Mouse (Mus musculus): ENCODE data around the gene Atp8a1. TPM values are rescaled to one million over a fixed set of nuclear protein-coding genes. Genes with fewer than 3 reads are reported as not detected.

Gene Atp8a1
- polyA plus RNA-seq, 1 experiment from 2014 or later = 21.3 TPM

- Histone ChIP-seq H3K36me3 (no peaks in the 10 kb centered on the region), H3K27ac (replicated peaks) (peak overlapping the region; percentile 86), H3K4me3 (peak overlapping the region; percentile 77), H3K9me3 (replicated peaks) (no peaks in the 10 kb centered on the region), H3K4me1 (peaks cover 57% of the 10 kb centered on the region), H3K27me3 (ENCODE audit: low read depth, poor library complexity, severe bottlenecking) (no peaks in the 10 kb centered on the region)
- WGBS = 1% methylated on average over 39 of the region's 39 CpGs
- DNase-seq (ENCODE audit: low spot score) = no peak
Observed at GRCm38 (mm10) chr5:67846361-67847224, 641 bp downstream of the Atp8a1 start.

GRCm38 (mm10) chr5:67845190-67845691 is 2.0 kb downstream of the Atp8a1 start:
- Histone ChIP-seq H3K4me1 (peaks cover 64% of the 10 kb centered on the region), H3K27ac (replicated peaks) (no peak overlapping the region), H3K36me3 (no peaks in the 10 kb centered on the region), H3K4me3 (peak overlapping the region; percentile 77), H3K27me3 (ENCODE audit: low read depth, poor library complexity, severe bottlenecking) (no peaks in the 10 kb centered on the region), H3K9me3 (replicated peaks) (no peaks in the 10 kb centered on the region)
- peak; percentile 34 for DNase-seq (ENCODE audit: low spot score)
- 46% methylated on average over 8 of the region's 8 CpGs for WGBS

- no peaks in the 10 kb centered on the region for H3K27me3 ChIP-seq (ENCODE audit: low read depth, poor library complexity, severe bottlenecking)
- no peaks in the 10 kb centered on the region for H3K36me3 ChIP-seq
- H3K4me1 ChIP-seq = peaks cover 64% of the 10 kb centered on the region
- 82% methylated on average over 4 of the region's 4 CpGs for WGBS
- H3K4me3 ChIP-seq = no peak overlapping the region
- H3K27ac ChIP-seq (replicated peaks) = no peak overlapping the region
- no peaks in the 10 kb centered on the region for H3K9me3 ChIP-seq (replicated peaks)
- DNase-seq (ENCODE audit: low spot score) = no peak
Observed at GRCm38 (mm10) chr5:67844070-67844469, 3.2 kb downstream of the Atp8a1 start.

- 34% methylated on average over 6 of the region's 6 CpGs for WGBS
- DNase-seq (ENCODE audit: low spot score) = peak; percentile 27
- no peak overlapping the region for H3K4me3 ChIP-seq
- H3K27me3 ChIP-seq (ENCODE audit: low read depth, poor library complexity, severe bottlenecking) = no peaks in the 10 kb centered on the region
- no peaks in the 10 kb centered on the region for H3K9me3 ChIP-seq (replicated peaks)
- H3K27ac ChIP-seq (replicated peaks) = peak overlapping the region; percentile 74
- H3K36me3 ChIP-seq = 0 out of 2 replicates have a peak, but pooled peaks cover under 1% of the 10 kb centered on the region
- H3K4me1 ChIP-seq = peaks cover 48% of the 10 kb centered on the region
Observed at GRCm38 (mm10) chr5:67842306-67842705, 4.9 kb downstream of the Atp8a1 start.

- Histone ChIP-seq H3K9me3 (replicated peaks) (no peaks in the 10 kb centered on the region), H3K4me1 (no peaks in the 10 kb centered on the region), H3K27ac (replicated peaks) (no peak overlapping the region), H3K4me3 (no peak overlapping the region), H3K27me3 (ENCODE audit: low read depth, poor library complexity, severe bottlenecking) (no peaks in the 10 kb centered on the region), H3K36me3 (0 out of 2 replicates have a peak, but pooled peaks cover 8% of the 10 kb centered on the region)
- WGBS = 95% methylated on average over 5 of the region's 5 CpGs
- DNase-seq (ENCODE audit: low spot score) = no peak
Observed at GRCm38 (mm10) chr5:67833841-67834240, 13.4 kb downstream of the Atp8a1 start.

GRCm38 (mm10) chr5:67831293-67832147 is 15.7 kb downstream of the Atp8a1 start:
- Histone ChIP-seq H3K27ac (replicated peaks) (no peak overlapping the region), H3K36me3 (no peaks in the 10 kb centered on the region), H3K4me3 (no peak overlapping the region), H3K4me1 (no peaks in the 10 kb centered on the region), H3K27me3 (ENCODE audit: low read depth, poor library complexity, severe bottlenecking) (no peaks in the 10 kb centered on the region), H3K9me3 (replicated peaks) (no peaks in the 10 kb centered on the region)
- 86% methylated on average over 10 of the region's 10 CpGs for WGBS
- no peak for DNase-seq (ENCODE audit: low spot score)

- 82% methylated on average over 3 of the region's 3 CpGs for WGBS
- no peak for DNase-seq (ENCODE audit: low spot score)
Observed at GRCm38 (mm10) chr5:67828356-67828755, 18.9 kb downstream of the Atp8a1 start.

GRCm38 (mm10) chr5:67826935-67827334 is 20.3 kb downstream of the Atp8a1 start:
- Histone ChIP-seq H3K27ac (replicated peaks) (no peak overlapping the region), H3K9me3 (replicated peaks) (no peaks in the 10 kb centered on the region), H3K36me3 (no peaks in the 10 kb centered on the region), H3K4me1 (peaks cover 3% of the 10 kb centered on the region; the same call in 1 of the 2 replicates), H3K27me3 (ENCODE audit: low read depth, poor library complexity, severe bottlenecking) (no peaks in the 10 kb centered on the region), H3K4me3 (no peak overlapping the region)
- no peak for DNase-seq (ENCODE audit: low spot score)
- WGBS = 91% methylated on average over 3 of the region's 3 CpGs

More at GRCm38 (mm10) chr5:67828356-67828755, 18.9 kb downstream of the Atp8a1 start:
- H3K4me3 ChIP-seq = no peak overlapping the region
- H3K4me1 ChIP-seq = no peaks in the 10 kb centered on the region
- no peaks in the 10 kb centered on the region for H3K9me3 ChIP-seq (replicated peaks)
- no peaks in the 10 kb centered on the region for H3K27me3 ChIP-seq (ENCODE audit: low read depth, poor library complexity, severe bottlenecking)
- H3K27ac ChIP-seq (replicated peaks) = no peak overlapping the region
- no peaks in the 10 kb centered on the region for H3K36me3 ChIP-seq

GRCm38 (mm10) chr5:67826278-67826677 is 21.0 kb downstream of the Atp8a1 start:
- no peak overlapping the region for H3K27ac ChIP-seq (replicated peaks)
- no peaks in the 10 kb centered on the region for H3K9me3 ChIP-seq (replicated peaks)
- 86% methylated on average over 9 of the region's 9 CpGs for WGBS
- H3K4me3 ChIP-seq = no peak overlapping the region
- no peaks in the 10 kb centered on the region for H3K36me3 ChIP-seq
- H3K4me1 ChIP-seq = peaks cover 3% of the 10 kb centered on the region; the same call in 1 of the 2 replicates
- no peaks in the 10 kb centered on the region for H3K27me3 ChIP-seq (ENCODE audit: low read depth, poor library complexity, severe bottlenecking)
- DNase-seq (ENCODE audit: low spot score) = no peak

GRCm38 (mm10) chr5:67824600-67824999 is 22.6 kb downstream of the Atp8a1 start:
- H3K36me3 ChIP-seq = no peaks in the 10 kb centered on the region
- H3K4me3 ChIP-seq = no peak overlapping the region
- WGBS = 89% methylated on average over 2 of the region's 2 CpGs
- H3K4me1 ChIP-seq = peaks cover 3% of the 10 kb centered on the region; the same call in 1 of the 2 replicates
- no peak overlapping the region for H3K27ac ChIP-seq (replicated peaks)
- H3K9me3 ChIP-seq (replicated peaks) = no peaks in the 10 kb centered on the region
- H3K27me3 ChIP-seq (ENCODE audit: low read depth, poor library complexity, severe bottlenecking) = no peaks in the 10 kb centered on the region
- DNase-seq (ENCODE audit: low spot score) = no peak

- Histone ChIP-seq H3K36me3 (no peaks in the 10 kb centered on the region), H3K4me3 (no peak overlapping the region), H3K27ac (replicated peaks) (no peak overlapping the region), H3K27me3 (ENCODE audit: low read depth, poor library complexity, severe bottlenecking) (no peaks in the 10 kb centered on the region), H3K9me3 (replicated peaks) (no peaks in the 10 kb centered on the region), H3K4me1 (peaks cover 3% of the 10 kb centered on the region; the same call in 1 of the 2 replicates)
- WGBS = 85% methylated on average over 5 of the region's 5 CpGs
- DNase-seq (ENCODE audit: low spot score) = no peak
Observed at GRCm38 (mm10) chr5:67823771-67824170, 23.5 kb downstream of the Atp8a1 start.

GRCm38 (mm10) chr5:67822619-67823018 is 24.6 kb downstream of the Atp8a1 start:
- 61% methylated on average over 6 of the region's 6 CpGs for WGBS
- no peak for DNase-seq (ENCODE audit: low spot score)
- H3K9me3 ChIP-seq (replicated peaks) = no peaks in the 10 kb centered on the region
- no peaks in the 10 kb centered on the region for H3K36me3 ChIP-seq
- H3K27me3 ChIP-seq (ENCODE audit: low read depth, poor library complexity, severe bottlenecking) = no peaks in the 10 kb centered on the region
- H3K27ac ChIP-seq (replicated peaks) = no peak overlapping the region
- peaks cover 3% of the 10 kb centered on the region; the same call in 1 of the 2 replicates for H3K4me1 ChIP-seq
- no peak overlapping the region for H3K4me3 ChIP-seq
